Mouse (Mus musculus): Measurements from ENCODE around the gene Cep112.

GRCm38 (mm10) chr11:108862360-108862759 is 437.4 kb downstream of the Cep112 start:
- TF ChIP-seq USF1 (IDR thresholded peaks at IDR 0.05; ENCODE audit: low read depth) (no peak), CTCF (IDR thresholded peaks at IDR 0.05; ENCODE audit: control insufficient read depth, insufficient read depth, insufficient read length) (no peak), FOSL1 (IDR thresholded peaks at IDR 0.05; ENCODE audit: insufficient read depth, low read length, poor library complexity, severe bottlenecking) (no peak), MAX (IDR thresholded peaks at IDR 0.05) (no peak)
